Mouse (Mus musculus) ES-Bruce4 (cell line): ENCODE data around the gene Echdc3.

Experiments used
- EP300 ChIP-seq: IDR thresholded peaks from 2 replicates; pipeline ENCODE4 v1.6.1; 2011; ENCODE audit warnings: low read depth, low read length; ENCODE audit not compliant: insufficient read depth
- POLR2A ChIP-seq: IDR thresholded peaks from one replicate; pipeline ENCODE4 v1.8.1; 2011; ENCODE audit warnings: low read length; ENCODE audit not compliant: insufficient read depth

- no peak for TF ChIP-seq EP300
- TF ChIP-seq POLR2A, result no peak
These were observed 14.2 kb upstream of the Echdc3 start for GRCm38 (mm10) chr2:6227059-6227445.
